Mouse (Mus musculus) erythroid progenitor cell, adult 5-6 weeks (primary cell): Measurements from ENCODE around the gene Itm2b. TPM values are rescaled to one million over a fixed set of nuclear protein-coding genes. Genes with fewer than 3 reads are reported as not detected.

Experiments used
- ATAC-seq: replicated peaks from 2 replicates; pipeline ENCODE4 v1.8.0; 2016; ENCODE audit warnings: moderate number of reproducible peaks, mild to moderate bottlenecking, moderate TSS enrichment, inconsistent platforms; ENCODE audit not compliant: poor library complexity, low FRiP score, severe bottlenecking
- total RNA-seq, 2 experiments: library from RNA; stranded (forward) in 1 of 2; stranded (reverse) in 1 of 2; fragments of 150-400 nt in 1 of 2; fragments of 186-747, 209-891 nt in 1 of 2; gene quantifications; 2 replicates each; pipeline versions ENCODE4 v1.2.3 to v1.2.4; 2015 to 2017; ENCODE audit warnings: low replicate concordance in 2 of 2

Itm2b gene
- total RNA-seq, 2 experiments from 2014 or later: 545 to 559 TPM

DNA sequence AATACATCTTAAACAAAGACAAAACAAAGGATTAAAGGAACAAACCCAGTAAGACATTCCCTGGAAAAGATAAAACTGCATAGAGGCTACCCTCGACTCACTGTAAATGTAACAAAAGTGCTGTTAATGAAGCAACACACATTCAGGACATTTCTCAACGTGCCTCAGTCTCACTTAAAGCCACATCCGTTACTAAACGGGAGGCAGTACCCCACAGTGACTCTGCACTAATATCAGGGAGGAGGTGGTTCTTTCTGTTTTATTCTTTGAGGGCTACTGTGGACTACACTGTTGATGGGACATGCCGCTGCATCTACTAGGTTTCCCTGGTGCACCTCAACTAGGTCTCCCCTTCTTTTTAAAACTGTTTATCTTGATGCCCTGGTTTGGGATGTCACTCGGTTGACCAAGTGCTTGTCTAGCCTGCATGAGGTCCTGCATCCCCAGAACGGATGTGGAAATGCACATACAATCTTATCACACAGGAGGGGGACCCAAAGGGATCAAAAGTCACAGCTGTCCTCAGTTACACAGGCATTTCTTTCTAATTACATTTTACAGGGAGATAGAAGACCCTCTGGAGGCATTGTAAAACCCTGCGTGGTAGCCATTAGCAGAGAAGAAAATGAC is 13.4 kb upstream of the Itm2b start:
- no peak for ATAC-seq

DNA sequence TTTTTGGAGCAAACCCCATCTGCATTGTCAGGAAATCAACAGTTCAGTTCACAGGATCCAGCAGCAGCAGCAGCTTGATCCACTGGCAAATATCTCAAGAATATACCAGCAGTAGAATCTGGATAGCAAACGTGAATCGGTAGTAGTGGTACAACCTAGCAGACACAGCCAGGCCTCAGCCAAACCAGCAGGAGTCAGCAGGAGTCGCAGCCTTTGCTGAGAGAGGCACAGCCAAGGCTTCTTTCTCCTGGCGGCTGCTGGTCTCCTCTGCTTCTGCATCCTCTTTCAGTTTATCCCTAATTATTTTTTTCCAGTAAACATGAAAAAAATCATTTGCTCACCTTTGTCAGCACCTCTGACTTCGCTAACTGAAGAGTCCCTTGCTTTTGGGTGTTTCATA is 10.7 kb upstream of the Itm2b start:
- ATAC-seq: no peak

DNA sequence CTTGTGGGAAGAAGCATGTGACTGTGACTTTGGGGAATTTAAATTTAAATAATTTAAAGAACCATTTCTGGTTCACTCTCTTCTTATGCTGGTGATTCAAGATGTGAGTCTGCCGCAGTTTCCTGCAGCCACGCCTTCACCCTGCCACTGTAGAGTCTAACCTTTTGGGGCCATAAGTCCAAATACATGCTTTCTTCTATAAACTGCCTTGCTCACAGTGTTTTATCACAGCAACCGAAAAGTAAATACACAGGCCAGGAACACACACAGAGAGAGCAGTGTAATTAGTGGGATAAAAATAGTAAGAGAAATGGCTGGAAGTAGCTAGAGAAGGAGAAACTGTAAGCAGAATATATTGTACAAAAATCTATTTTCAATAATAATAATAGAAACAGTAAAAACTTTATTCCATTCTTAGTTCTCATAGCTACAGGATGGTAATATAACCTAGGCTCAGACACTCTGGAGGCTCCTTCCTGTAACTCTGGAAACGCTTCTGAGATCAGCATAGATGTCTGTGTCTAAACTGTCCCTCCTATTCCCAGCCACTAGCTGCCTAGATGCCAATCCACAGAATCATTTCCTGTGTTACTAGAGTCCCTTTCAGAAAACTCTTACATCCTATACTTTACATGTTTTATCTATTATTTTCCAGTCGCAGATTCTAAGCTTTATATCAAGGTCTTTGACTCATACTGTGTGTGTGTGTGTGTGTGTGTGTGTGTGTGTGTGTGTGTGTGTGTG is 9.3 kb upstream of the Itm2b start:
- ATAC-seq: no peak

DNA sequence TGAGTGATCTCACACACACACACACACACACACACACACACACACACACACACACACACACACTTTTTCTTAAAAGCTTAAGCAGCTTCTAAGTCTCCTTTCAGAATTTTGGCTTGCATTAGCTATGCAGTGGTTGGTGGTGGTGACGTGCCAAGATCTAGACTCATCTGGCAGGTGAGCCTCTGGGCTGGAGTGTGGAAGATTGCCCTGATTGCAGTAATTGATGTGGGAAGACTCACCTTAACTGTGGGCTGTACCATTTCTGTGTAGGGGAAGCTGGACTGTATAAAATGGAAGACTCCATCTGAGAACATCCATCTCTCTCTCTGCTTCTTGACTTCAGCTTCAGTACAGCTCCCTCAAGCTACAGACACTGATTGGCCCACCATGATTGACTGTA is 6.4 kb upstream of the Itm2b start:
- ATAC-seq: no peak

DNA sequence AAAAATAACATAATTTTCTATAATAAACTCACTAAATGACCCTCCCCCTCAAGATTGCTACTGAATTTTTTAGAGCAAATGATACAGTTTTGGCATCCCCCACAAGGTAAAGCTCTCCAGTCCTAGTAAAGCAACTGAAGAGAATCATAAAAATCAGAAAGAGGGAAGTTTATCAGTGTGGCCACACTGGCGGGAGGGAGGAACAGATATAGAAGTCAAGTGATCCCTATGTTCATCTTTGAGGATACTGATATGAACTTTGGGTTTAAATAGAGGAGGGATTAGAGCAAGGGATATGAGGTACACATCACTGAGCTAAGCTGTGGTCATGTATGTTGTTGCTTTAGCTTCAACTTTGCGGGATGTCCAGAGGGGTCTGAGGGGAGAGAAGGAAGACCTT is 5.1 kb upstream of the Itm2b start:
- no peak for ATAC-seq

DNA sequence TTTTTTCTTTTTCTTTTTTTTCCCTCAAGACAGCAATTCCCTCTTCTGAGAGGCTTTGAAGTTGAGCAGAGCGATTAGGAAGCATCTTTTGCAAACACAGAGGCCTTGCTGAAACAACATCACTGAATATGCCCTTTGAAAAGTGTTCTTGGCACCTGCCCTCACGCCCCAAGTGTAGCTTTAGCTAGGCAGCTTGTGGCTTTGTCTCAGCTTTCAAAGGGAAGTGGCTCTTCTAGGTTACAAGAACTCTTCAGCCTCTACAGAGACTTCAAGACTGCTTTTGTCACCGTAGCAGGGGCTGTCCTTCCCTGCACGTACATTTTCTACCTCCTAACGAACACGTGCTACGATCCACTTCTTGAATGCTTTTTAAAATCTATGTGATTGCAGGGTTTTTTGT is 4.0 kb upstream of the Itm2b start:
- ATAC-seq: no peak

DNA sequence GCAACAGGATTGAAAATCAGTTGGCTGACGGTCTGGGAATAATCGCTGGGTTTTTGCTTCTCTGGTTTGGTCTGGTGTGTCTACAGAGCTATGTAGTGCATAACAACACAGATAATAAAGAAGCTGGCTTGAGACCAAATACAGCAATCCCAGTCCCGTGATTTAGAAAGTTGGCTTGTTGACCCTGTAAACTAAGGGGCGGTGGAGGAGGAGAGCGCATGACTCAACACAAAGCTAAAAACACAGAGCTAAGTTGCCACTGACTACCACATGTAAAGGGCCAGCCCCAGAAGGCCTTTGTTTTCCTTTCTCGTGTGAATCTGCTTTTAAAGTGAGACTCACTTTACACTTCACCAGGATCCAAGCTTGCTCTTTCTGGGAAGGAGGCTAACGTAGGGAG is 3.5 kb upstream of the Itm2b start:
- no peak for ATAC-seq

DNA sequence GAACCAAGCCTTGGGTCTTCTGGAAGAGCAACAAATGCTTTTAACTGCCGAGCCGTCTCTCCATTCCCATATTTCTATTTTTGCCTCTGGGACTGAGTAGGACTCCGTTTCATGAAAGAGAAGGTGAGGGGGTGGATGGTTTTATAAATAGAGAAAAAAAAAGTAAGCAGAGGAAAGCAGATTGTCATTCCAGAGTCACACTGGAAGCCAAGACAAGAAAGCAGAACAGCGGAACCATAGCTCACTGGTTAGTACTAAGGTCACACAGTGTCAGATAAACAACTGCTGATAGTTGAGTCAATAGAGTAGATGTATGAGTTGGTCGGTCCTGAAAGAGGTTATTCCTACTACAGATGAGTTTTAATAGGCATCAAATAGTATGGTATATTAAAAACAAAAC is 1.4 kb upstream of the Itm2b start:
- no peak for ATAC-seq

DNA sequence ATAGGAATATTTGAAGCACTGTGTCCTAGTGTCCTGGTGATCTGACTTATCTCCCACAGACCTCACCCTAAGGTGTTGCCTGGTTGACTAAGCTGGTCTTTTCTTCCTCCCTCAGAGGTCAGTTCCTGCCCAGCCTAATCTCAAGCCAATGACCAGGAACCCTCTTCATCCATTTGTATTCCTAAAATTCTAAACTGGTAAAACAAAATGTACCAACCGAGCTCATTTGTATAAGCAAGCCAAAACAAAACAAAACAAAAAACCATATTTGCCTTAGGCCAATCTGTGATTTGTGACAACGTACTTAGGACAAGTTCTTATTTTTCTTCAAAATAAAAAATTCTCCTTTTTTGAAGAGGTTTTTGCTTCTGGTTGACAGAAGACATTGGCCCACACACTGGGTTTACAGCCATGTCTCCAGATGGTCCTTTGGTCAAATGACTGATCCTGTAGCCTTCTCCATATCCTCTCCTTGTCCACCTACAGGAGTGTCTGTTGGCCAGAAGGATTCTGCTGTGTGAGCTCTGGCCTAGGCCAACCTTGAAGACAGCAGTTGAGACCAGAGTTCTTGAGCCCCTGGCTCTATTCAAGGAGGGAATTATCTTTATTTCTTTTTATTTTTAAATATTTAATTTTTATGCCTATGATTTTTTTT is 758 bp upstream of the Itm2b start:
- peak; percentile 60 for ATAC-seq

DNA sequence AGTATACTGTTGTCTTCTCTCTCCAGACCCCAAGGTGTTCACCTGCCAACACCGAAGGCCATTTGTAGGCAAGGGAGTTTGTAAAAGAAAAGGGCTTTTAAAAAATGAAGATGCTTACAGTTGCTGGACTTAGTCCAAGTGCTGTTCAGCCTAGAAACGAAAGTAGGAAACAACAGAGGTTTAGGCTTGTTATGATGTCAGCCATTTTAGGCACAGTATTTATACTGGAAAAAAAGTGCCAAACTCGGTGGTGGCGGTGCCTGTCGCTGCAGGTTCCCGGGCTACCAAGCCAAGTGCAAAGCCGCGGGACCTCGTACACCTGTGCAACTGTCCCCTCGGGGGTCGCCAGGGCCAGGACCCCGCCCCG is 560 bp downstream of the Itm2b start:
- peak; percentile 52 for ATAC-seq

DNA sequence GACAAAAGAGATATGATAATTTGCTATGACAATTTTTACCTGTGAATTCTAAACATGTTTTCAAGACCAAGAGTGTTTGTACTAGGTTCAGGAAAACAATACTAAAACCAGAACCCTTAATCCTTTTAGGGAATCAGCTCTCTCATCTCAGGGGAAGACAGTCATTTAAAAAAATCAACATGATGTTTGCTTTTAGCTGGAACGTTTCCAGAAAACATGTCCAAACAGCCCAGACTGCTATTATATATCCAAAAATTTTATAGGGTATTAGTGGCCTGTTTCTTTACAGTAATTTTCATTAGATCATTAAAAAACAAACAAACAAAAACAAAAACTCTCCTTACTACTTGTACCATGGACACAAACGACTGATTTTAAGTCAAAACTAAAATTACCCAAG is 1.3 kb downstream of the Itm2b start:
- no peak for ATAC-seq

DNA sequence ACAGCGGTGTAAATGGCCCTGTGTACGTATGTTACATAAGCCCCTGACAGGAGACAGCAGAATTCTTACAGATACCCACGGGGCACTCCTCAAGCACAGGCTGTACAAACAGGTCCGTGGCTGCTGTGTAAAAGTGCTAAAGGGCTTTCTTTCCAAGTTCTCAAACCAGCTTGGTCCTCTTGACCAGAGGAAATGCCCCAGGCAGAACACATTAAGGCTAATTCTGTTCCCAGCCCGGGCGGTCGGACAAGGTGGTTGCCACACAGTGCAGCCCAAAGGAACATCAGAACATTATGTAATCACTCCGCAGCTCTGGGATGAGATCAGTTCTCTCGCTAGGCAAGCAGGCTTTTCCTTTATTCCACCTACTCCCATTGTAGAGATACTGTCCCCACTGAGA is 2.4 kb downstream of the Itm2b start:
- no peak for ATAC-seq

DNA sequence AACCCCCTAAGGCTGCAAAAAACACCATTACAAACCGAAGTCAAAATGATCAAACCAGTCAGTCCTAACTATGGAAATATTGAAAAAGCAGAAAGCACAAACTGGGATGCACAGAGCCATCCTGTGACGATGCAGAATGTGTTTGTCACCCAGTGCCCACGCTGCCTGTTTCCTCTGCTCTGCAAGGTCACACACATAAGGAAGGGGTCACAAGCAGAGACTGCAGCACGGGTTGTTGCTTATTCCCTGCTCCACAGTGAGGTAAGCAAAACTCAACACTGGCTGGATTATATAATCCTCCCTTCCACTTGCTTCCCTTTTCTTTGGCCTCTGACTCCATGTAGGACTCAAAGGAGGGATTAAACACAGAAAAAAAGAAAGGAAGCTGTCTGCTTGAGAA is 3.5 kb downstream of the Itm2b start:
- ATAC-seq: no peak

DNA sequence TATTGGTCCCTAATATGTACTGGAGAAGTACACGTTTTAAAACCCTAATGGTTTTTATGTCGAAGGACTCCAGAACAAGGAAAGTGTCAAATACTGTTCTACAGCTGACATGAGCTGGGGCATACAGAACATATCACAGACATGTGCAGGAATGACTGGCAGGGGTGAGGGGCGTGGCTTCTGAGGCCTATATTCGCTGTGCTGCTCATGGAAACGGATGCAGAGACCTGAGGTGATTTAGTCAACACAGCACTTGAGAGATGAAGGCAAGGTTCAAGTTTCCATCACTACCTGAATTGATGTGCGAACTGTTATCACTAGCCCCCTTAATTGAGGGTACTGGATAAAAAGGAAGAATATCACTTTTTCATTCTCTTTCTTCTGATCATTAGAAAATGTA is 7.3 kb downstream of the Itm2b start:
- no peak for ATAC-seq

DNA sequence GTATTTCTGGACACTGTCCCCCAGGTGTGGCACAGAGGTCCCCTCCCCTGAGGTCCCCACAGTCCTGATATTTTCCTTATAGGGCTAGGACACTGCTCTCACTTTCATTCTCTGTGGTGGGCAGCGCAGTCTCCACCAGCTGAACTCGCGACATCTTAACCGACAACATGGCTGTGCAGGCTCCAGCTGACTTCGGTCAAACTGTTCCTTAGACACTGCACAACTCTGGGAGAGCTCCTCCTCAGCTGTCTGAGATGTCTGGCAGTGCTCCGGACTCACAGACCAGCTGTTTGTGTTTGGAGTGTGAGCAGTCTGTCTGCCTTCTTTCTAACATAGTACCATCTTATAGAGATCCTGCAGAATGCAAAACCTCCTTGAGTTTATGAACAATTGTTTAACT is 8.2 kb downstream of the Itm2b start:
- ATAC-seq: no peak

DNA sequence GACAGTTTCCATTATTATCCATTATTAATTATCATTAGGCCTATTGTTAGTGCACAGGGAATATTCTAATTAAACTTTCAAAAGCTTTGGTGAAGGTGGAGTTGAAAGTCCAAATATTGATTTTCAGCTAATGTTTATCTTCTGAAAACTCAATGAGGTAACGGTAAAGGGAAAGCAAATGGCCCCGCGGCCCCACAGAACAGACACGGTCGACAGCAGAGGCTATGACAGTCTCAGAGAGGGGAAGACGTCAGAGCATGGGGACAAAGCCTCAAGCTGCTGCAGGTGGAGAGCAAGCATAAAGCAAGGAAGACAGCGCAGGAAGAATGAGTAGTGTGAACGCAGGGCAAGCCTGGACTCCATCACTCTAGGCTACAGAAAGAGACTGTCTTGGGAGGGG is 9.2 kb downstream of the Itm2b start:
- ATAC-seq: no peak

DNA sequence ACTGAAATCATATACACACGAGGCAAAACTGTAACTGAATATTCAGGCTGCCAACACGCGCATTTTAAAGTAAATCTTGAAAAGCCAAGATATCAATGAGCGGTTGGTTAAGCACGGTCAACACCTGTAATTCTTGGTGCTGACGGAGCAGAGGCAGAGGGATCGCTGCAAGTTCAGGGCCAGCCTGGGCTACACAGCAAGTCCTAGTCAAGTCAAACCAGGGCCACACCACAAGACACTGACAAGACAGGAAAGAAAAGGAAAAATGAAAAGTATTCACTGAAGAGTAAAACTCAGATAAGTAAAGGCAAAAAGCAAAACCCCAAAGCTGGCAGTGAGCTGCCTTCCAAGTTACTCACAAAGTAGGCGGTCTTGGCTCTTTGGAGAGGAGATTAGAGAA is 9.6 kb downstream of the Itm2b start:
- no peak for ATAC-seq

DNA sequence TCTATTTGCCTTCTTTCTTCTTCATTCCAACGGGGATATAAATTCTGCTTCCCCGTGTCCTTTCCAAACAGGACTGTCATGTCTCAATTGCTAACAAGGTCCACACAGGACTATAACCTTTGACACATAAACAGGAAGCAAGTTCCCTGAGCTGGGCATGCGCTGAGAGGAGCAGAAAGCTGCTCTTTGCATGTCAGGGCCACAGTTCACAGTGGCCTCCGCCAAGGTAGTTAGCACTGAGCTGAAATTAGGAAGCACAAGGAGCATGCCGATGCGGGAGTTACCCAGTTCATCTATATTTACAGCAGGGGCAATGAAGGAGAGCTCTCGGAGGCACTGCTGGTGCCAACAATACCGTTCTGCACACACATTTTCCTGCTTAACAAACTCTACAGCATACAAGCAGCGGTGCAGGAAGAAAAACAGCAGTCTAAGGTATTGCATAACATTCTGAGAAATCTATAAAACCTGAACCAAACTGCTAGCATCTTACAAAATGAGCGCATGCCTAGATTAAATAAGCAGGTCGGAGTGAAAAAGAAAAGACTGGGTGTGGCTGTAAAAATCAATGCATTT is 10.7 kb downstream of the Itm2b start:
- ATAC-seq: no peak

DNA sequence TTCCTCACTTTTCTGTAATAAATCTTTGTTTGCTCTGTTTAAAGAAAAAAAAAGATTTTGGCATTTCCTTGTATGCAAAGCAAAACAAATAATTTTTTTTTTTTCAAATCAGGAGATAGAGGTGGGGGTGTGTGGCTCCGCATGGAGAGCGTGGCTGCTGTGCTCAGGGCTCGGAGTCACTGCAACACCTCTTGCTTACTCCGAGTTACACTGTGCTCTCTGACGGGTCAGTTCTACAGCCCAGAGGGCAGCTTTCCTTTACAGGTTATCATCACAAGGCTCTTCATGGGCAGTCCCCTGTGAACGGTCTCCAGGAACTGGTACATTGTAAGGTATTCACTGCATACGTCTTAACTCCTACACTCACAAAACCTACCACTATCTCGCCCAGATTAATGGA is 11.5 kb downstream of the Itm2b start:
- ATAC-seq: no peak

DNA sequence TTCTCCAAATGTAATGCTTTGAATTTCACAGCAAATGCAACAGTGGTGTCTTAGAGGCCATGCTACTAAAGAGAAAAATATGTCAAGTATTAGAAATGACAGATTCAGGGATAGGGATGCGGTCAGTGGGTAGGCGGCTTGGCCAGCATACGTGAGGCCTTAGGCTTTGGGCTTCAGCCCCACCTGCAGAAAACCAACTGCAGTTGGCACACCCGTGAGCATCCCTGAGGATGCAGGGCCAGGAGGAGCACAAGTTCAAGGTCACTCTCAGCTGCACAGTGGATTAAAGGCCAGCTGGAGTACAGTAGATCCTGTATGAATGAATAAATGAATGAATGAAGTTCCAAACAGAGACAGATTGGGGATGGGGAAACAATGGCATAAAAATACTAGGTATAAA is 12.1 kb downstream of the Itm2b start:
- no peak for ATAC-seq

DNA sequence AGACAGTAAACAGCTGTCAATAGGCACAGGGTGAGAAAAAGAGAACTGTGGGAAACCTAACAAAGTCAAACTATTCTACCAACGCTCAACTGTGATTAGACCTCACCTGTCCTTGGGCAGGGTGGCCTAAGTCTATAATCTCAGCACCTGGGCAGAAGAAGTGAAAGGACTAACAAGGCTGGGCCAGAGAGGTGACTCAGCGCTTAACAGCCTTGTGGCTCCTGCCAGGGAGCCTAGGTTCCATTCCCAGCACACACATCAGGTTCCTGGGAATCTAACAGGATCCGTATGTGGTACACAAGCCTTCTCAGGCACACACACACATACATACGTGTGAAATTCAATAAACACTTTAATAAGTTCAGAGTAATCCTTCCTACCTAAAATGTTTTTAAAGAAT is 13.5 kb downstream of the Itm2b start:
- ATAC-seq: peak; percentile 43; the same call in 1 of the 2 replicates
